Mouse (Mus musculus) neural tube, embryonic 11.5 days (tissue): ENCODE results near the gene Zfp318. TPM values are rescaled to one million over a fixed set of nuclear protein-coding genes. Genes with fewer than 3 reads are reported as not detected.

Experiments
- ATAC-seq: fragments of 200-750 bp; cut with Nextera tagmentation; 2 replicates; pipeline ENCODE4 v1.8.0; 2017; ENCODE audit warnings: moderate number of reproducible peaks, mild to moderate bottlenecking, moderate TSS enrichment, moderate library complexity; ENCODE audit not compliant: insufficient read depth, low FRiP score, low TSS enrichment
- DNase-seq: peaks from one replicate; pipeline ENCODE4 v3.0.0-alpha.2; 2015; ENCODE audit warnings: low spot score
- H3K27ac ChIP-seq: fragments of 300-500 bp; sonication (generic); 2 replicates; pipeline ENCODE4 v1.5.1; 2014; ENCODE audit warnings: low read depth, mild to moderate bottlenecking, low read length
- H3K27me3 ChIP-seq: fragments of 300-500 bp; sonication (generic); 2 replicates; pipeline ENCODE4 v1.6.1; 2014; ENCODE audit warnings: mild to moderate bottlenecking, low read length, mixed read lengths; ENCODE audit not compliant: control insufficient read depth, insufficient read depth
- H3K36me3 ChIP-seq: fragments of 300-500 bp; sonication (generic); 2 replicates; pipeline ENCODE4 v1.6.1; 2014; ENCODE audit warnings: mild to moderate bottlenecking, low read length, moderate library complexity, mixed read lengths; ENCODE audit not compliant: control insufficient read depth, insufficient read depth
- H3K4me1 ChIP-seq: fragments of 300-500 bp; sonication (generic); 2 replicates; pipeline ENCODE4 v1.6.1; 2014; ENCODE audit warnings: low read length, mixed read lengths; ENCODE audit not compliant: control insufficient read depth, insufficient read depth
- H3K4me2 ChIP-seq: fragments of 300-500 bp; sonication (generic); 2 replicates; pipeline ENCODE4 v1.6.1; 2014; ENCODE audit warnings: low read depth, mild to moderate bottlenecking, moderate library complexity
- H3K4me3 ChIP-seq: fragments of 300-500 bp; sonication (generic); 2 replicates; pipeline ENCODE4 v1.5.1; 2014; ENCODE audit warnings: low read depth, low read length
- H3K9ac ChIP-seq: fragments of 300-500 bp; sonication (generic); 2 replicates; pipeline ENCODE4 v1.6.1; 2014; ENCODE audit warnings: mild to moderate bottlenecking, low read length
- H3K9me3 ChIP-seq: fragments of 300-500 bp; sonication (generic); 2 replicates; pipeline ENCODE4 v1.6.1; 2016; ENCODE audit warnings: low read length; ENCODE audit not compliant: control insufficient read depth
- WGBS: fragments of 180-500 bp; shearing (Covaris S2); extraction: QIAGEN DNeasy Blood & Tissue Kit; methylation state at CpG from one replicate; pipeline ENCODE4 v1.1.7; 2014; 5-methylcytosine and 5-hydroxymethylcytosine counted together
- polyA plus RNA-seq: library from polyadenylated mRNA; unstranded; fragments of >200 nt; fragmentation: Nextera tagmentation; extraction: Ambion mirVana; gene quantifications from 2 replicates; pipeline ENCODE4 v1.2.1, GENCODE M21; 2014

Gene Zfp318
- polyA plus RNA-seq, 1 experiment from 2014 or later: 15.0 TPM

DNA sequence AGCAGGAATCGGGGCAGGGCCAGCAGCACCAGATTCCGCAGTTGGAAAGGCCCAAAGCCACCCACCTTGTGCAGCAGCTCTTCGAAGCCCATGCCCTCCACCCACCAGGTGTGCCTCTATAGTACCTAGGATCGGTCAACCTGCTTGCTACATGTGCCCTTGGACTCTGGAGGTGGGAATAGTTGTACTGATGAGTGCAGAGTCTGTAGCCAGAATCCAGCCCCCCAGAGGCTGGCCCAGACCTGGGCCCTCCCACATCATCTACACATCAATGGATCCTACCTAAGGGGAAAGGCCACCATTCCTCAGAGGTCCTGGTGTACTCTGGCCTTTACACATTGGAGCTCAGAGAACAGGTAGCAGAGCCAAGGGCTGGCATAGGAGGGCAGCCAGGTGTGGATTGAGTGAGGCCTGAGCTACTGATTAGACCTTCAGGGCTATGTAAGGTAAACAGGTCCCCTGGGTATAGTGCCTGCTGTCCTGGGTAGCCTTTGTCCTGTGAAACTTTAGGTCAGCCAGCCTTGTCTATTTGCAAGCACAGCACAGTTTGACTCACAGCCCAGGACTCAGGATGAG, 54.9 kb downstream of the Zfp318 start, which contains the start of gene Slc22a7:
Slc22a7 (minus strand) TSS at position 160 of the 576 bp plus-strand sequence.
- ATAC-seq: no peak
- no peaks in the 10 kb centered on the region for H3K36me3 ChIP-seq
- H3K9ac ChIP-seq: no peak within 1 kb of the TSS; the same call in 1 of the 2 replicates
- H3K4me2 ChIP-seq: no peak within 1 kb of the TSS
- H3K27ac ChIP-seq: no peak within 1 kb of the TSS
- H3K27me3 ChIP-seq: peaks cover 9% of the 10 kb centered on the region
- H3K4me3 ChIP-seq: no peak within 1 kb of the TSS
- DNase-seq: no peak
- 0 out of 2 replicates have a peak, but pooled peaks cover 2% of the 10 kb centered on the region for H3K4me1 ChIP-seq
- 68% methylated on average over 4 of the region's 4 CpGs for WGBS
- H3K9me3 ChIP-seq: no peaks in the 10 kb centered on the region

- Histone ChIP-seq H3K4me1 (no peaks in the 10 kb centered on the region), H3K36me3 (no peaks in the 10 kb centered on the region), H3K4me2 (no peak overlapping the region), H3K9me3 (no peaks in the 10 kb centered on the region), H3K27me3 (peaks cover 17% of the 10 kb centered on the region), H3K9ac (no peak overlapping the region), H3K4me3 (no peak overlapping the region), H3K27ac (no peak overlapping the region)
- no peak for ATAC-seq
- WGBS: 92% methylated on average over 10 of the region's 10 CpGs
- no peak for DNase-seq
Measured at GRCm38 (mm10) chr17:46439176-46439575, 55.6 kb downstream of the Zfp318 start.

- H3K27me3 ChIP-seq: peaks cover 36% of the 10 kb centered on the region
- H3K4me3 ChIP-seq: peak overlapping the region; percentile 23
- WGBS: under 1% methylated on average over 49 of the region's 50 CpGs
- peak overlapping the region; percentile 44 for H3K4me2 ChIP-seq
- ATAC-seq (no peak), DNase-seq (no peak)
- no peaks in the 10 kb centered on the region for H3K9me3 ChIP-seq
- no peaks in the 10 kb centered on the region for H3K4me1 ChIP-seq
- no peaks in the 10 kb centered on the region for H3K36me3 ChIP-seq
- H3K9ac ChIP-seq: peak overlapping the region; percentile 18
- H3K27ac ChIP-seq: no peak overlapping the region
Measured at GRCm38 (mm10) chr17:46444839-46445579, 61.5 kb downstream of the Zfp318 start.

- WGBS: 93% methylated on average over 16 of the region's 16 CpGs
- peaks cover 36% of the 10 kb centered on the region for H3K27me3 ChIP-seq
Measured at GRCm38 (mm10) chr17:46446264-46446663, 62.7 kb downstream of the Zfp318 start.

GRCm38 (mm10) chr17:46452683-46453082, 69.2 kb downstream of the Zfp318 start:
- H3K27me3 ChIP-seq: peaks cover 30% of the 10 kb centered on the region
- WGBS: 34% methylated on average over 5 of the region's 5 CpGs
- H3K9me3 ChIP-seq: no peaks in the 10 kb centered on the region
- no peak for DNase-seq
- no peaks in the 10 kb centered on the region for H3K36me3 ChIP-seq
- peaks cover 27% of the 10 kb centered on the region for H3K4me1 ChIP-seq
- ATAC-seq: no peak
- no peak overlapping the region for H3K9ac ChIP-seq
- H3K27ac ChIP-seq: no peak overlapping the region
- H3K4me3 ChIP-seq: no peak overlapping the region
- no peak overlapping the region for H3K4me2 ChIP-seq

More at GRCm38 (mm10) chr17:46446264-46446663, 62.7 kb downstream of the Zfp318 start:
- Histone ChIP-seq H3K4me3 (no peak overlapping the region), H3K36me3 (no peaks in the 10 kb centered on the region), H3K4me2 (no peak overlapping the region), H3K4me1 (no peaks in the 10 kb centered on the region), H3K27ac (no peak overlapping the region), H3K9me3 (no peaks in the 10 kb centered on the region), H3K9ac (no peak overlapping the region)
- no peak for DNase-seq
- no peak for ATAC-seq

GRCm38 (mm10) chr17:46453302-46453948, 69.9 kb downstream of the Zfp318 start:
- H3K27ac ChIP-seq: no peak overlapping the region; the same call in 1 of the 2 replicates
- ATAC-seq: no peak
- peaks cover 27% of the 10 kb centered on the region for H3K4me1 ChIP-seq

DNA sequence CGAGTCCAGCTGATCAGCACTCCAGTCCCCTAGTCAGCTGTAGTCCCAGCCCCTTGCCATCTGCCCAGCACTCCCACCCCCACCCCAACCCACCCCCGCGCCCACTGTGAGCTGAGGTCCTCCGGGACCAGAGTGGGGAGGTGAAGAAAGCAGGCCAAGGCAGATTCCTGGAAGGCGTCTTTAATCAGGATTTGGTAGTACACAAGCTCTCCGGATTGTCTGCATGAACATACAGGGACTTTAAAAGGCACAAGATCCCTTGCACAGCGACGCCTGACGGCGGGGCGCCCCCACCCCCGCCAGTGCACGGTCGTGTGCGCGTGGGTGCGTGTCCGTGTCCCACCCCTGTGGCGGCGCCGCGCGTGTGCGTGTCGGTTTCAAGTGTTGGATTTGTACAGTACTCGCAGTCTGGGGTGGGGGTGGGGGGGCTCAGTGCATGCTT, 70.5 kb downstream of the Zfp318 start:
- H3K4me1 ChIP-seq: peaks cover 27% of the 10 kb centered on the region
- DNase-seq: peak; percentile 38
- peak overlapping the region; percentile 25 for H3K4me3 ChIP-seq
- no peaks in the 10 kb centered on the region for H3K36me3 ChIP-seq
- peaks cover 30% of the 10 kb centered on the region for H3K27me3 ChIP-seq
- no peaks in the 10 kb centered on the region for H3K9me3 ChIP-seq
- 1% methylated on average over 26 of the region's 26 CpGs for WGBS
- peak overlapping the region; percentile 64; the same call in 1 of the 2 replicates for H3K27ac ChIP-seq
- ATAC-seq: peak; percentile 28; the same call in 1 of the 2 replicates
- H3K9ac ChIP-seq: peak overlapping the region; percentile 45
- H3K4me2 ChIP-seq: peak overlapping the region; percentile 68

More at GRCm38 (mm10) chr17:46453302-46453948, 69.9 kb downstream of the Zfp318 start:
- peak overlapping the region; percentile 68; the same call in 1 of the 2 replicates for H3K4me2 ChIP-seq
- peak overlapping the region; percentile 25; the same call in 1 of the 2 replicates for H3K4me3 ChIP-seq
- DNase-seq: no peak
- peaks cover 30% of the 10 kb centered on the region for H3K27me3 ChIP-seq
- no peaks in the 10 kb centered on the region for H3K36me3 ChIP-seq
- H3K9ac ChIP-seq: no peak overlapping the region; the same call in 1 of the 2 replicates
- H3K9me3 ChIP-seq: no peaks in the 10 kb centered on the region
- WGBS: 6% methylated on average over 13 of the region's 13 CpGs

DNA sequence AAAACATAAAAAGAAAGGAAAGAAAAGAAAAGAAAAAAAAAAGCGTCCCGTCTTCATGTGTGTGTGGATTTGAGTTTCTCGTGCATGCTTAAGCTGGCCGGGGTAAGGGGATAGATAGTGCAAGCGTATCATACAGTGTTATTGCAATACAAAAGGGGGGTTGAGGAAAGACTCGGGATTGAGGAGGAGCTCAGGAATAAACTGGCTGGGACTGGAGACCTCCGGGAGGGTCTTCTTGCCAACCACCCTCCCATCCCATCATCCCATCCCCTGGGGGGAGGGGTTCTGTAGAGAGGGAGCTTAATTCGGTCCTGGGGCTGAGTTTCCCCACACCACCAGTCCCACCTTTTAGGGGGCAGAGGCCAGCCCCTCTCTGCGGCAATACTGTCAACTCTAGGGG, 71.0 kb downstream of the Zfp318 start:
- Histone ChIP-seq H3K27me3 (peaks cover 31% of the 10 kb centered on the region), H3K36me3 (no peaks in the 10 kb centered on the region), H3K4me3 (peak overlapping the region; percentile 36), H3K9me3 (no peaks in the 10 kb centered on the region), H3K9ac (peak overlapping the region; percentile 42), H3K4me1 (peaks cover 27% of the 10 kb centered on the region), H3K27ac (no peak overlapping the region), H3K4me2 (peak overlapping the region; percentile 68)
- peak; percentile 24; the same call in 1 of the 2 replicates for ATAC-seq
- DNase-seq: no peak
- WGBS: 3% methylated on average over 9 of the region's 9 CpGs
